Mouse (Mus musculus): ENCODE results near the gene Olfr275.

GRCm38 (mm10) chr4:52814304-52814703, at the start of gene Olfr275:
- TF ChIP-seq CTCF (IDR thresholded peaks at IDR 0.05; ENCODE audit: low read depth) (no peak), EP300 (optimal IDR thresholded peaks at IDR 0.05) (no peak)

Data from stomach, postnatal 0 days (tissue).